Mouse (Mus musculus): Measurements from ENCODE around the gene Kif11. TPM values are rescaled to one million over a fixed set of nuclear protein-coding genes. Genes with fewer than 3 reads are reported as not detected.

Kif11 gene
- total and polyA plus RNA-seq, 3 experiments: 0.20 to 0.66 (median 0.34) TPM

DNA sequence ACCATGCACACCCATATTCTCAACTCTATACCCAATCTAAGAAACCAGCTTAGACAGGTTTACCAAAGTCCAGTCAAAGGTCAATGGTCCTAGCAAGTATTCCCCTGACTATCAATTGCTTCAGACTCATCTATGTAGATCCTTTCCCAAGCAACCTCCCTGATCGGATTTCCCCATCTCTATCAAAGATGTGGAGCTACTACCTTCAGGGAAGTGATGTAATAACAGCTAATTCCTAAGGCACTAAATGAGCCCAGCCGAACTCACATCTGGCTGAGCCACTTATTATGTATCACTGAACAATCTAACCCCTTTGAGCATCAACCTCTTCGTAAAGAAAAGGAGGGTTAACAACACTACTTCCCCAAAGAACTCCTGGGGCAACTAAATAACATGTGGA lies 23.4 kb upstream of the Kif11 start:
- Histone ChIP-seq H3K36me3 (ENCODE audit: control insufficient read depth, insufficient read depth, low read length) (peaks cover 2% of the 10 kb centered on the region; the same call in 1 of the 2 replicates), H3K27ac (no peak overlapping the region), H3K9ac (ENCODE audit: low read depth, low read length) (no peak overlapping the region), H3K27me3 (ENCODE audit: control insufficient read depth, insufficient read depth, low read length) (no peaks in the 10 kb centered on the region), H3K4me1 (ENCODE audit: control insufficient read depth, insufficient read depth, low read length) (peaks cover 2% of the 10 kb centered on the region; the same call in 1 of the 2 replicates), H3K79me2 (replicated peaks; ENCODE audit: control insufficient read depth, insufficient read depth, low read length) (no peaks in the 10 kb centered on the region; the same call in none of the 2 replicates), H3K4me3 (no peak overlapping the region)
- DNase-seq: no peak
- 95% methylated on average over 3 of the region's 3 CpGs for WGBS
- intact Hi-C loops (cut with DNase I): no loop called here
- TF ChIP-seq POLR2A (IDR thresholded peaks at IDR 0.05; ENCODE audit: insufficient read depth, low read depth, low read length): no peak
- TF ChIP-seq EP300 (IDR thresholded peaks at IDR 0.05; ENCODE audit: insufficient read depth, low read depth, low read length): no peak
- no peak for TF ChIP-seq CTCF (IDR thresholded peaks at IDR 0.05)

DNA sequence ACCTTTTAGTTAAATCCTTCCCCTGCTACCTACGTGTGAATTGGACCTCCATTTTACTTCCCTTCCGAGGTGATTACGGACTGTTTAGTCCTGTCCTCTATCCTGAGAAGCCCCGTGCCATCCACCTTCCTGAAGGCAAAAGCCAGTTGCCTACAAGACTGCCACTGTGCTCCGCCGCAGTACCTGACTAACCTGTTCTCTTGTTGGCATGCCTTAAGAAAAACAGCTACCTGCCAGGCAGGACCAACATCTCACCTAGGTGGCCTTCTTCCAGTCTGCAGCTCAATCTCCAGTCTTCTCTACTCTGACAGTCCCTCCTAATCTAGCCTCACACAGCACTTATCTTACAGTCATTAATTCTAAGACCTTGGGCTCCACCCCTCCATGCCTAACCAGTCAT lies 22.9 kb upstream of the Kif11 start:
- no peak for DNase-seq
- intact Hi-C loops (cut with DNase I): no loop called here
- no peak for TF ChIP-seq POLR2A (IDR thresholded peaks at IDR 0.05; ENCODE audit: insufficient read depth, low read depth, low read length)
- TF ChIP-seq CTCF (IDR thresholded peaks at IDR 0.05): no peak
- no peak for TF ChIP-seq EP300 (IDR thresholded peaks at IDR 0.05; ENCODE audit: insufficient read depth, low read depth, low read length)
- Histone ChIP-seq H3K27me3 (ENCODE audit: control insufficient read depth, insufficient read depth, low read length) (no peaks in the 10 kb centered on the region), H3K4me1 (ENCODE audit: control insufficient read depth, insufficient read depth, low read length) (peaks cover 2% of the 10 kb centered on the region; the same call in 1 of the 2 replicates), H3K27ac (no peak overlapping the region), H3K36me3 (ENCODE audit: control insufficient read depth, insufficient read depth, low read length) (no peaks in the 10 kb centered on the region), H3K4me3 (no peak overlapping the region), H3K79me2 (replicated peaks; ENCODE audit: control insufficient read depth, insufficient read depth, low read length) (no peaks in the 10 kb centered on the region; the same call in none of the 2 replicates), H3K9ac (ENCODE audit: low read depth, low read length) (no peak overlapping the region)
- 94% methylated on average over 6 of the region's 6 CpGs for WGBS

DNA sequence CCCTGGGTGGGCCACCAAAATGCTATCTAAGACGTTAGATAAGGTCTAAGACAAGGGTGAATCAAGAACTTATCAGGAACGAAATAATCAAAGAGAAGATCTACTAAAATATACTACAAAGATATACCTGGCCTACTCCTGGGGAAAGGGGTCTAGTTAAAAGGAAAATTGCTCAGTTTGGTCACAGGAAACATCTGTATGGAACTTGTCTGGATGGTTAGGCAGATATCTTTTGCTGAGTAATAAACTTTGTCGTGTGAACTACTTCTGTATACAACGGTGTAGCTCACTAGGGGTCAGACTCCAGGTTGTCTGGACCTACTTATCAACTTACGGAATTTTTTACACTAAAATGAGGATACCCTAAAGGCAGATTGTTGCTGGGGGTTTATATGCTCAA lies 16.2 kb upstream of the Kif11 start:
- 44% methylated on average over 5 of the region's 5 CpGs for WGBS
- Histone ChIP-seq H3K27me3 (ENCODE audit: control insufficient read depth, insufficient read depth, low read length) (no peaks in the 10 kb centered on the region), H3K79me2 (replicated peaks; ENCODE audit: control insufficient read depth, insufficient read depth, low read length) (no peaks in the 10 kb centered on the region; the same call in 1 of the 2 replicates), H3K4me3 (no peak overlapping the region), H3K36me3 (ENCODE audit: control insufficient read depth, insufficient read depth, low read length) (no peaks in the 10 kb centered on the region), H3K27ac (no peak overlapping the region), H3K9ac (ENCODE audit: low read depth, low read length) (no peak overlapping the region), H3K4me1 (ENCODE audit: control insufficient read depth, insufficient read depth, low read length) (no peaks in the 10 kb centered on the region)
- intact Hi-C loops (cut with DNase I): no loop called here
- no peak for TF ChIP-seq POLR2A (IDR thresholded peaks at IDR 0.05; ENCODE audit: insufficient read depth, low read depth, low read length)
- no peak for TF ChIP-seq CTCF (IDR thresholded peaks at IDR 0.05)
- no peak for TF ChIP-seq EP300 (IDR thresholded peaks at IDR 0.05; ENCODE audit: insufficient read depth, low read depth, low read length)
- DNase-seq: no peak

DNA sequence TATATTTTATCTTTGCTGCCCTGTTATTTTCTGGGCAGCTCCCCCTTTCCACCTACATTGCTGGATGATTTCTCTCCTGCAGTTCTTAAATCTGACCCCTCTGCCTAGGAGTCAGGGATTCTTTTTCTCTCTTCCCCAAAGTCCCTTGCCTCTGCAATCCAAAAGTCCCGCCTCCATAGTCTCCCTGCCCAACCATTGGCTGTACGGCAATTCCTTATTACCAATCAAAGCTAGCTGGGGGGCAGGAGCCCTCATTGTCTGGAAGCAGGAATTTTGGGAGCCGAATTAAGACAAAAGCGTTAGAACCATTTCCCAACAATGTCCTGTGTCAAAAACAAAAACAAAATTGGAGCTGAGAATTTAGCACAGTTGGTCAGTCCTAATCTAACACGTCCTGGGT lies 13.7 kb upstream of the Kif11 start:
- no peak overlapping the region for H3K9ac ChIP-seq (ENCODE audit: low read depth, low read length)
- WGBS: 52% methylated on average over 5 of the region's 5 CpGs
- no peak overlapping the region for H3K27ac ChIP-seq
- no peak for TF ChIP-seq CTCF (IDR thresholded peaks at IDR 0.05)
- TF ChIP-seq EP300 (IDR thresholded peaks at IDR 0.05; ENCODE audit: insufficient read depth, low read depth, low read length): no peak
- TF ChIP-seq POLR2A (IDR thresholded peaks at IDR 0.05; ENCODE audit: insufficient read depth, low read depth, low read length): no peak
- H3K36me3 ChIP-seq (ENCODE audit: control insufficient read depth, insufficient read depth, low read length): no peaks in the 10 kb centered on the region
- no peak overlapping the region for H3K4me3 ChIP-seq
- DNase-seq: no peak
- no peaks in the 10 kb centered on the region for H3K27me3 ChIP-seq (ENCODE audit: control insufficient read depth, insufficient read depth, low read length)
- H3K79me2 ChIP-seq (replicated peaks; ENCODE audit: control insufficient read depth, insufficient read depth, low read length): no peaks in the 10 kb centered on the region
- intact Hi-C loops (cut with DNase I): no loop called here
- H3K4me1 ChIP-seq (ENCODE audit: control insufficient read depth, insufficient read depth, low read length): no peaks in the 10 kb centered on the region

DNA sequence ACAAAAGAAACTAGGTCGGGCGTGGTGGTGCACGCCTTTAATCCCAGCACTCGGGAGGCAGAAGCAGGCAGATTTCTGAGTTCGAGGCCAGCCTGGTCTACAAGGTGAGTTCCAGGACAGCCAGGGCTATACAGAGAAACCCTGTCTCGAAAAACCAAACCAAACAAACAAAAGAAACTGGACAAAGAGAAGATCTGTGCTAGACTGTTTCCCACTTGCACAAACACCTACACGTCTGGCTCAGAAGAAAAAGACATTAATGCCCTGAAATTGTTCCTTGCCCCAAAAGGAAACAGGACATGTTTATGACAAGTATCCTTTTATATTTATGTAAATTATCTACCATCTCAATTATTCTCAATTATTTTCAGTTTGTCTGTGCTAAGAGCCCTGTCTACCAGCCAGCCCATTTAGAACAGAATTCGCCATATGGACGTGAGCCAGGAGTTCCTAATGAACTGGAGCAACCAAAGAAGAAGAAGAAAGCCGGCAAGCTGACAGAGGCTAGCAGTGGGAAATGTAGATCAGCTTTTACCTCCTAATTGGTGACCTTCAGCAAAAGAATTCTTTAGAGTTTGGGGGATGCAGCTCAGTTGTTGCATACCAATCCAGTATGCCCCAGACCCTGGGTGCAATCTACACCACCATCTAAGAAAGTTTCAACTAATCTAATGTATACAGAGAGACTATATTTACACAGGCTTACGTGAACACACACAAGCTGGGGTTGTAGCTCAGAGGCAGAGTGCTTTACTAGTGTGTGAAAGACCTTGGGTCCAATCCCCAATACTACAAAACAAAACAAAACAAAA lies 12.9 kb upstream of the Kif11 start:
- Histone ChIP-seq H3K9ac (ENCODE audit: low read depth, low read length) (no peak overlapping the region), H3K4me1 (ENCODE audit: control insufficient read depth, insufficient read depth, low read length) (no peaks in the 10 kb centered on the region), H3K79me2 (replicated peaks; ENCODE audit: control insufficient read depth, insufficient read depth, low read length) (no peaks in the 10 kb centered on the region), H3K27me3 (ENCODE audit: control insufficient read depth, insufficient read depth, low read length) (no peaks in the 10 kb centered on the region), H3K4me3 (no peak overlapping the region), H3K36me3 (ENCODE audit: control insufficient read depth, insufficient read depth, low read length) (no peaks in the 10 kb centered on the region), H3K27ac (no peak overlapping the region)
- intact Hi-C loops (cut with DNase I): no loop called here
- TF ChIP-seq CTCF (IDR thresholded peaks at IDR 0.05): no peak
- TF ChIP-seq EP300 (IDR thresholded peaks at IDR 0.05; ENCODE audit: insufficient read depth, low read depth, low read length): no peak
- no peak for TF ChIP-seq POLR2A (IDR thresholded peaks at IDR 0.05; ENCODE audit: insufficient read depth, low read depth, low read length)
- WGBS: 80% methylated on average over 11 of the region's 11 CpGs
- no peak for DNase-seq

DNA sequence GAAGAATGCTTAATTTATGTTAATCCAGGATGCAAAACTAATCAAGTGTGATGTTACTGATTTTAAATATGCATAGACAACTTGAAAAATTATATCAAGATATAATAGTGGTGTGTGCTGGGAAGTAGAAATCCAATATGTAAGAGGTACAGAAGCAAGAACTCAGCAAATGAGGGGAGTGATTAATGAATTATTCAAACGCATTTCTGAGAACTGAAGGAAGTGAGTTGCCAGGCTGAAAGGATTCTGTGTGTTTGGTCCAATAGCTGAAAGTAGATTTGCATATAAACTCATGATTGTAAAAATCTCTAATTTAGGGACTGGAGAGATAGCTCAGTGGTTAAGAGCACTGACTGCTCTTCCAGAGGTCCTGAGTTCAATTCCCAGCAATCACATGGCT lies 7.2 kb upstream of the Kif11 start:
- 72% methylated on average over 1 of the region's 1 CpGs for WGBS
- no peak for TF ChIP-seq EP300 (IDR thresholded peaks at IDR 0.05; ENCODE audit: insufficient read depth, low read depth, low read length)
- TF ChIP-seq POLR2A (IDR thresholded peaks at IDR 0.05; ENCODE audit: insufficient read depth, low read depth, low read length): no peak
- no peak for TF ChIP-seq CTCF (IDR thresholded peaks at IDR 0.05)

More for the DNA sequence above, 7.2 kb upstream of the Kif11 start:
- no peak for DNase-seq
- no peaks in the 10 kb centered on the region for H3K4me1 ChIP-seq (ENCODE audit: control insufficient read depth, insufficient read depth, low read length)
- H3K36me3 ChIP-seq (ENCODE audit: control insufficient read depth, insufficient read depth, low read length): no peaks in the 10 kb centered on the region
- H3K27me3 ChIP-seq (ENCODE audit: control insufficient read depth, insufficient read depth, low read length): no peaks in the 10 kb centered on the region
- no peaks in the 10 kb centered on the region for H3K79me2 ChIP-seq (replicated peaks; ENCODE audit: control insufficient read depth, insufficient read depth, low read length)
- H3K27ac ChIP-seq: no peak overlapping the region
- intact Hi-C loops (cut with DNase I): no loop called here
- H3K9ac ChIP-seq (ENCODE audit: low read depth, low read length): no peak overlapping the region
- H3K4me3 ChIP-seq: no peak overlapping the region
